Mouse (Mus musculus) ES-Bruce4 (cell line): ENCODE results near the gene Tenm4. TPM values are rescaled to one million over a fixed set of nuclear protein-coding genes. Genes with fewer than 3 reads are reported as not detected.

Experiments
- H3K27ac ChIP-seq: 2 replicates; pipeline ENCODE4 v1.5.1; 2012; ENCODE audit warnings: low read length, inconsistent platforms; ENCODE audit not compliant: insufficient read depth
- H3K27me3 ChIP-seq: 2 replicates; pipeline ENCODE4 v1.6.1; 2012; ENCODE audit warnings: mild to moderate bottlenecking, low read length, inconsistent platforms; ENCODE audit not compliant: control insufficient read depth, poor library complexity, insufficient read depth, severe bottlenecking
- H3K36me3 ChIP-seq: 2 replicates; pipeline ENCODE4 v1.6.1; 2012; ENCODE audit warnings: inconsistent platforms, mild to moderate bottlenecking, low read length, moderate library complexity; ENCODE audit not compliant: control insufficient read depth, poor library complexity, insufficient read depth, severe bottlenecking
- H3K4me1 ChIP-seq: one replicate; pipeline ENCODE4 v1.8.1; 2011; ENCODE audit warnings: low read length; ENCODE audit not compliant: control insufficient read depth, insufficient read depth
- H3K4me3 ChIP-seq: 2 replicates; pipeline ENCODE4 v1.5.1; 2011; ENCODE audit warnings: low read depth, mild to moderate bottlenecking, low read length
- H3K9ac ChIP-seq: 2 replicates; pipeline ENCODE4 v1.6.1; 2012; ENCODE audit warnings: low read depth, mild to moderate bottlenecking, inconsistent platforms; ENCODE audit not compliant: poor library complexity, severe bottlenecking
- H3K9me3 ChIP-seq: replicated peaks from 2 replicates; pipeline ENCODE4 v1.6.1; 2012; ENCODE audit warnings: mild to moderate bottlenecking, low read length, inconsistent platforms; ENCODE audit not compliant: control insufficient read depth, poor library complexity, insufficient read depth, severe bottlenecking
- CTCF ChIP-seq: IDR thresholded peaks from one replicate; pipeline ENCODE4 v1.8.1; 2011; ENCODE audit warnings: low read depth, low read length
- EP300 ChIP-seq: IDR thresholded peaks from 2 replicates; pipeline ENCODE4 v1.6.1; 2011; ENCODE audit warnings: low read depth, low read length; ENCODE audit not compliant: insufficient read depth
- POLR2A ChIP-seq: IDR thresholded peaks from one replicate; pipeline ENCODE4 v1.8.1; 2011; ENCODE audit warnings: low read length; ENCODE audit not compliant: insufficient read depth
- polyA plus RNA-seq: library from polyadenylated mRNA; stranded (reverse); fragments of >200 nt; gene quantifications from 2 replicates; pipeline ENCODE4 v1.2.4, GENCODE M21; 2011; ENCODE audit warnings: low read depth; ENCODE audit not compliant: missing spikeins, insufficient read depth, insufficient read length

Tenm4 gene
- polyA plus RNA-seq, 1 experiment = 4.8 TPM

- H3K27me3 ChIP-seq = no peaks in the 10 kb centered on the region
- TF ChIP-seq POLR2A = no peak
- no peak for TF ChIP-seq CTCF
- TF ChIP-seq EP300 = no peak
These were observed 36.0 kb downstream of the Tenm4 start for GRCm38 (mm10) chr7:96207071-96207470.

GRCm38 (mm10) chr7:96209783-96210524 is 38.9 kb downstream of the Tenm4 start:
- Histone ChIP-seq H3K4me1 (no peaks in the 10 kb centered on the region), H3K27ac (no peak overlapping the region), H3K4me3 (peak overlapping the region; percentile 72), H3K27me3 (no peaks in the 10 kb centered on the region), H3K9ac (peak overlapping the region; percentile 92), H3K9me3 (peaks cover 8% of the 10 kb centered on the region), H3K36me3 (no peaks in the 10 kb centered on the region)
- TF ChIP-seq EP300 (no peak), CTCF (peak; percentile 10), POLR2A (no peak)

More at GRCm38 (mm10) chr7:96207071-96207470, 36.0 kb downstream of the Tenm4 start:
- no peak overlapping the region for H3K4me3 ChIP-seq
- H3K9ac ChIP-seq = no peak overlapping the region
- H3K27ac ChIP-seq = no peak overlapping the region
- H3K9me3 ChIP-seq = peaks cover 8% of the 10 kb centered on the region
- peaks cover 3% of the 10 kb centered on the region for H3K4me1 ChIP-seq
- H3K36me3 ChIP-seq = no peaks in the 10 kb centered on the region

GRCm38 (mm10) chr7:96210525-96211369 is 39.7 kb downstream of the Tenm4 start:
- Histone ChIP-seq H3K4me1 (no peaks in the 10 kb centered on the region), H3K9me3 (peaks cover 8% of the 10 kb centered on the region), H3K9ac (peak overlapping the region; percentile 92), H3K27ac (no peak overlapping the region), H3K27me3 (no peaks in the 10 kb centered on the region), H3K36me3 (no peaks in the 10 kb centered on the region), H3K4me3 (peak overlapping the region; percentile 70)
- no peak for TF ChIP-seq POLR2A
- TF ChIP-seq CTCF = no peak
- no peak for TF ChIP-seq EP300

GRCm38 (mm10) chr7:96211618-96212021 is 40.6 kb downstream of the Tenm4 start:
- Histone ChIP-seq H3K4me3 (peak overlapping the region; percentile 78), H3K9ac (peak overlapping the region; percentile 92), H3K4me1 (no peaks in the 10 kb centered on the region), H3K27ac (peak overlapping the region; percentile 86; the same call in 1 of the 2 replicates), H3K9me3 (peaks cover 8% of the 10 kb centered on the region), H3K36me3 (no peaks in the 10 kb centered on the region), H3K27me3 (no peaks in the 10 kb centered on the region)
- no peak for TF ChIP-seq POLR2A
- TF ChIP-seq CTCF = no peak
- TF ChIP-seq EP300 = no peak

- peaks cover 8% of the 10 kb centered on the region for H3K9me3 ChIP-seq
- no peaks in the 10 kb centered on the region for H3K4me1 ChIP-seq
- peak overlapping the region; percentile 78 for H3K4me3 ChIP-seq
- H3K27me3 ChIP-seq = no peaks in the 10 kb centered on the region
- peak overlapping the region; percentile 86 for H3K27ac ChIP-seq
- H3K9ac ChIP-seq = peak overlapping the region; percentile 92
- no peak for TF ChIP-seq POLR2A
- no peak for TF ChIP-seq CTCF
- TF ChIP-seq EP300 = no peak
- H3K36me3 ChIP-seq = no peaks in the 10 kb centered on the region
These were observed 41.2 kb downstream of the Tenm4 start for GRCm38 (mm10) chr7:96212224-96212591.
